ENCODE assay signal across 8 mouse cellular contexts in genomic region chr12:73779332-73780231, GRCm38 (mm10).
DNase-seq lines count a peak whose midpoint lies in the region; ATAC-seq lines count a peak whose summit lies in the region.

No protein-coding gene starts in this region.

- DNase-seq in urinary bladder, postnatal 36 days (ENCODE audit: low spot score in 2 of 2) = peak; percentile 60 to 78
- DNase-seq in urinary bladder, adult 2 months (ENCODE audit: low spot score) = no peak
- DNase-seq in lung, postnatal 25 days (ENCODE audit: low spot score) = peak; percentile 80
- DNase-seq in thymus, postnatal 25 days = peak; percentile 72
- DNase-seq in cerebellum, adult 11-12 months = no peak
- DNase-seq in embryo, embryonic 9.5 days (ENCODE audit: extremely low spot score) = no peak

- H3K4me1 ChIP-seq in brown adipose tissue, adult 24 weeks (ENCODE audit: control insufficient read depth, insufficient read depth, insufficient read length, low read length) = peaks cover 11% of the 10 kb centered on the region; the same call in 1 of the 2 replicates
- no peaks in the 10 kb centered on the region; the same call in 1 of the 2 replicates for H3K4me1 ChIP-seq in hindbrain, embryonic 16.5 days (ENCODE audit: control insufficient read depth, insufficient read depth, low read depth, low read length)

- no peak overlapping the region for H3K4me2 ChIP-seq in hindbrain, embryonic 16.5 days (ENCODE audit: low read length)

- no peaks in the 10 kb centered on the region for H3K27me3 ChIP-seq in hindbrain, embryonic 16.5 days (replicated peaks; ENCODE audit: control insufficient read depth, insufficient read depth, low read length)

- H3K9me3 ChIP-seq in hindbrain, embryonic 16.5 days (ENCODE audit: control insufficient read depth, low read length) = no peaks in the 10 kb centered on the region

- H3K36me3 ChIP-seq in hindbrain, embryonic 16.5 days (ENCODE audit: control insufficient read depth, insufficient read depth, low read length) = no peaks in the 10 kb centered on the region

- H3K27ac ChIP-seq in brown adipose tissue, adult 24 weeks (replicated peaks; ENCODE audit: low read depth, low read length) = peak overlapping the region; percentile 84
- 0 out of 2 replicates have a peak overlapping the region, but pooled peaks have one; percentile 13 for H3K27ac ChIP-seq in hindbrain, embryonic 16.5 days (ENCODE audit: low read depth, low read length)

- WGBS in hindbrain, embryonic 16.5 days = 63% methylated on average over 13 of the region's 13 CpGs

- peak; percentile 42; the same call in 1 of the 2 replicates for ATAC-seq in hindbrain, embryonic 16.5 days

- no peak overlapping the region for H3K4me3 ChIP-seq in brown adipose tissue, adult 24 weeks (ENCODE audit: insufficient read depth, low read depth, low read length)
- no peak overlapping the region for H3K4me3 ChIP-seq in hindbrain, embryonic 16.5 days (ENCODE audit: low read length)

- no peak overlapping the region for H3K9ac ChIP-seq in hindbrain, embryonic 16.5 days (ENCODE audit: low read depth, low read length)

Comparison
In these comparisons a context has a peak if more than half of its experiments do, and no peak if none do; other contexts are left out.
1. DNase-seq: peak in urinary bladder, postnatal 36 days (2 of 2), lung, postnatal 25 days (single experiment) and thymus, postnatal 25 days (single experiment); none in urinary bladder, adult 2 months (single experiment), cerebellum, adult 11-12 months (single experiment) and embryo, embryonic 9.5 days (single experiment).